Mouse (Mus musculus) heart, adult 10 weeks (tissue): ENCODE results near the gene Rnf7. TPM values are rescaled to one million over a fixed set of nuclear protein-coding genes. Genes with fewer than 3 reads are reported as not detected.

ENCODE experiments used
- polyA plus RNA-seq: library from polyadenylated mRNA; stranded (reverse); fragments of 350-450 nt; fragmentation: Illumina TruSeq; extraction: RNeasy Lipid Tissue Mini Kit (QIAGEN cat#74804); gene quantifications from one replicate; pipeline ENCODE4 v1.2.3, GENCODE M21; 2014; ENCODE audit warnings: low read depth, low replicate concordance

Gene Rnf7
- 116 TPM for polyA plus RNA-seq

GRCm38 (mm10) chr9:96478071-96478888, at the start of gene Rnf7:
Rnf7 (minus strand) TSS chr9:96478675.

GRCm38 (mm10) chr9:96524972-96525506, 46.6 kb upstream of the Rnf7 start, which contains the start of gene Gm28729:
Gm28729 (minus strand) TSS chr9:96525264.

Other genes starting within 250 kb of the Rnf7 start
- gene Atp1b3, start 114.2 kb downstream of the Rnf7 start, polyA plus RNA-seq, result 63.4 TPM
- gene Gm28729, start 46.6 kb upstream of the Rnf7 start, polyA plus RNA-seq, result not detected
- gene Rasa2, start 152.9 kb upstream of the Rnf7 start, polyA plus RNA-seq, result 5.8 TPM